In genomic region chr8:79392649-79393048, GRCm38 (mm10) we compare ENCODE assay signal across 19 mouse cellular contexts. TPM values are rescaled to one million over a fixed set of nuclear protein-coding genes. Genes with fewer than 3 reads are reported as not detected.
DNase-seq lines count a peak whose midpoint lies in the region; ATAC-seq and TF ChIP-seq lines count a peak whose summit lies in the region.
"Had no signal": no experiment of that assay in that cellular context is flagged by ENCODE, and none has a peak within 500 bp of the region (broad histone marks: within the 10 kb centered on the region; RNA-seq: fewer than 3 reads in every experiment).

No protein-coding gene starts in this region.

- DNase-seq in embryonic facial prominence, embryonic 10.5 days (ENCODE audit: low spot score), result no peak
- peak; percentile 15 for DNase-seq in CH12.LX (ENCODE audit: extremely low read depth)
- no peak for DNase-seq in cerebellum, adult 18-20 months
- DNase-seq in midbrain, postnatal 0 days (ENCODE audit: low spot score), result no peak
- DNase-seq: gastrocnemius, postnatal 36 days; lung, postnatal 10 days; right cerebral cortex, postnatal 25 days had no signal

- 0 out of 2 replicates have a peak overlapping the region, but pooled peaks have one; percentile 5 for H3K9ac ChIP-seq in embryonic facial prominence, embryonic 12.5 days
- no peak overlapping the region for H3K9ac ChIP-seq in intestine, postnatal 0 days (ENCODE audit: low read depth, low read length)
- H3K9ac ChIP-seq in intestine, embryonic 15.5 days, result no peak overlapping the region
- no peak overlapping the region for H3K9ac ChIP-seq in CH12.LX (ENCODE audit: insufficient read depth, low read depth)
- no peak overlapping the region for H3K9ac ChIP-seq in midbrain, postnatal 0 days (replicated peaks; ENCODE audit: low read length, poor library complexity, severe bottlenecking)
- H3K9ac ChIP-seq: heart, embryonic 12.5 days; neural tube, embryonic 13.5 days had no signal

- TF ChIP-seq EP300 in CH12.LX (IDR thresholded peaks at IDR 0.05; ENCODE audit: low read length), result no peak

- H3K27me3 ChIP-seq in embryonic facial prominence, embryonic 12.5 days, result no peaks in the 10 kb centered on the region
- H3K27me3 ChIP-seq in embryonic facial prominence, embryonic 10.5 days (replicated peaks; ENCODE audit: low read depth, poor library complexity, severe bottlenecking), result no peaks in the 10 kb centered on the region
- H3K27me3 ChIP-seq in intestine, postnatal 0 days (replicated peaks; ENCODE audit: control insufficient read depth, insufficient read depth, low read length), result no peaks in the 10 kb centered on the region
- no peaks in the 10 kb centered on the region for H3K27me3 ChIP-seq in intestine, embryonic 15.5 days (replicated peaks)
- no peaks in the 10 kb centered on the region for H3K27me3 ChIP-seq in CH12.LX (replicated peaks)
- no peaks in the 10 kb centered on the region for H3K27me3 ChIP-seq in midbrain, postnatal 0 days (ENCODE audit: insufficient read depth, low read length)
- H3K27me3 ChIP-seq: heart, embryonic 12.5 days; neural tube, embryonic 13.5 days; Patski had no signal

- no peak overlapping the region for H3K4me2 ChIP-seq in embryonic facial prominence, embryonic 12.5 days (replicated peaks)
- H3K4me2 ChIP-seq in intestine, postnatal 0 days (replicated peaks; ENCODE audit: low read depth), result peak overlapping the region; percentile 18; the same call in 1 of the 2 replicates
- H3K4me2 ChIP-seq in intestine, embryonic 15.5 days (replicated peaks), result no peak overlapping the region
- peak overlapping the region; percentile 81 for H3K4me2 ChIP-seq in CH12.LX (ENCODE audit: insufficient read depth, low read depth, poor library complexity, severe bottlenecking)
- H3K4me2 ChIP-seq in midbrain, postnatal 0 days (ENCODE audit: low read depth, low read length, poor library complexity, severe bottlenecking), result no peak overlapping the region
- H3K4me2 ChIP-seq: heart, embryonic 12.5 days; liver, embryonic 11.5 days; midbrain, embryonic 11.5 days; neural tube, embryonic 13.5 days had no signal

- TF ChIP-seq POLR2A in CH12.LX (IDR thresholded peaks at IDR 0.05; ENCODE audit: low read depth, low read length), result no peak

- no peak for TF ChIP-seq RAD21 in CH12.LX (IDR thresholded peaks at IDR 0.05; ENCODE audit: low read depth, low read length)

- TF ChIP-seq CTCF in intestine, postnatal 0 days (IDR thresholded peaks at IDR 0.05; ENCODE audit: low read depth), result no peak
- TF ChIP-seq CTCF in CH12.LX (conservative IDR thresholded peaks at IDR 0.05 in 1 of 2, IDR thresholded peaks at IDR 0.05 in 1 of 2; ENCODE audit: low read depth in 2 of 2, low read length in 2 of 2), result no peak
- TF ChIP-seq CTCF in midbrain, postnatal 0 days (IDR thresholded peaks at IDR 0.05), result no peak

- H3K4me1 ChIP-seq in embryonic facial prominence, embryonic 12.5 days, result peaks cover 38% of the 10 kb centered on the region
- H3K4me1 ChIP-seq in embryonic facial prominence, embryonic 10.5 days, result peaks cover 45% of the 10 kb centered on the region
- 0 out of 2 replicates have a peak, but pooled peaks cover 8% of the 10 kb centered on the region for H3K4me1 ChIP-seq in intestine, postnatal 0 days (replicated peaks; ENCODE audit: control insufficient read depth, insufficient read depth, low read length)
- H3K4me1 ChIP-seq in intestine, embryonic 15.5 days (replicated peaks), result peaks cover 20% of the 10 kb centered on the region; the same call in 1 of the 2 replicates
- peaks cover 0 to 5% of the 10 kb centered on the region in 2 experiments; a peak in 1 of 4 replicates for H3K4me1 ChIP-seq in CH12.LX (ENCODE audit: control insufficient read depth in 1 of 2, insufficient read depth in 2 of 2)
- peaks cover 10% of the 10 kb centered on the region; the same call in 1 of the 2 replicates for H3K4me1 ChIP-seq in midbrain, postnatal 0 days (ENCODE audit: insufficient read depth, low read length)

- in situ Hi-C loops in CH12.LX (cut with MboI; ENCODE audit: low pct_ligation_motif_present, low pct_unique_long_range_greater_than_20kb, low sequenced_read_pairs), result no loop called here

- no peak overlapping the region for H3K4me3 ChIP-seq in embryonic facial prominence, embryonic 12.5 days
- no peak overlapping the region for H3K4me3 ChIP-seq in embryonic facial prominence, embryonic 10.5 days
- H3K4me3 ChIP-seq in intestine, postnatal 0 days (ENCODE audit: low read depth, low read length), result no peak overlapping the region
- H3K4me3 ChIP-seq in intestine, embryonic 15.5 days (replicated peaks), result no peak overlapping the region
- peak overlapping the region in 1 of 3 experiments; percentile 32 for H3K4me3 ChIP-seq in CH12.LX (replicated peaks in 1 of 3; ENCODE audit: low read depth in 2 of 3, low read length in 2 of 3, poor library complexity in 1 of 3)
- H3K4me3 ChIP-seq in midbrain, postnatal 0 days (ENCODE audit: low read depth, low read length), result no peak overlapping the region
- H3K4me3 ChIP-seq: heart, embryonic 12.5 days; limb, embryonic 10.5 days; neural tube, embryonic 13.5 days had no signal

- H3K27ac ChIP-seq in embryonic facial prominence, embryonic 12.5 days, result no peak overlapping the region
- H3K27ac ChIP-seq in embryonic facial prominence, embryonic 10.5 days (replicated peaks), result no peak overlapping the region
- no peak overlapping the region for H3K27ac ChIP-seq in intestine, postnatal 0 days (ENCODE audit: low read depth, low read length)
- no peak overlapping the region for H3K27ac ChIP-seq in intestine, embryonic 15.5 days
- H3K27ac ChIP-seq in CH12.LX (ENCODE audit: insufficient read depth, low read depth), result no peak overlapping the region
- H3K27ac ChIP-seq in midbrain, postnatal 0 days (ENCODE audit: low read depth, low read length), result no peak overlapping the region
- H3K27ac ChIP-seq: limb, embryonic 10.5 days; neural tube, embryonic 13.5 days had no signal

- 67% methylated on average over 6 of the region's 6 CpGs for whole genome bisulfite sequencing in embryonic facial prominence, embryonic 12.5 days
- 73% methylated on average over 6 of the region's 6 CpGs for WGBS in embryonic facial prominence, embryonic 10.5 days
- 36% methylated on average over 6 of the region's 6 CpGs for WGBS in intestine, postnatal 0 days
- 65% methylated on average over 6 of the region's 6 CpGs for WGBS in intestine, embryonic 15.5 days
- WGBS in midbrain, postnatal 0 days, result 21% methylated on average over 6 of the region's 6 CpGs

- no peaks in the 10 kb centered on the region for H3K79me2 ChIP-seq in CH12.LX (replicated peaks; ENCODE audit: control insufficient read depth, extremely low read depth, insufficient read depth, poor library complexity, severe bottlenecking)

- H3K36me3 ChIP-seq in embryonic facial prominence, embryonic 12.5 days, result peaks cover 6% of the 10 kb centered on the region
- H3K36me3 ChIP-seq in embryonic facial prominence, embryonic 10.5 days (replicated peaks), result peaks cover 34% of the 10 kb centered on the region
- peaks cover 6% of the 10 kb centered on the region; the same call in 1 of the 2 replicates for H3K36me3 ChIP-seq in intestine, postnatal 0 days (ENCODE audit: control insufficient read depth, insufficient read depth)
- no peaks in the 10 kb centered on the region for H3K36me3 ChIP-seq in intestine, embryonic 15.5 days
- H3K36me3 ChIP-seq in CH12.LX (replicated peaks in 1 of 2; ENCODE audit: control insufficient read depth in 1 of 2, insufficient read depth in 1 of 2, low read length in 1 of 2), result no peaks in the 10 kb centered on the region
- peaks cover 3% of the 10 kb centered on the region for H3K36me3 ChIP-seq in midbrain, postnatal 0 days (ENCODE audit: insufficient read depth, low read length)

- dilution Hi-C loops in CH12.LX (cut with MboI; ENCODE audit: extremely low pct_ligation_motif_present, extremely low pct_unique_long_range_greater_than_20kb, low sequenced_read_pairs), result no loop called here

- ATAC-seq in embryonic facial prominence, embryonic 12.5 days (ENCODE audit: insufficient number of reproducible peaks, insufficient read depth, low FRiP score, low TSS enrichment), result no peak
- no peak for ATAC-seq in intestine, postnatal 0 days
- ATAC-seq in intestine, embryonic 15.5 days, result no peak
- ATAC-seq in megakaryocyte, adult 5-6 weeks (ENCODE audit: poor library complexity, severe bottlenecking), result peak; percentile 46
- no peak for ATAC-seq in midbrain, postnatal 0 days (ENCODE audit: low FRiP score)
- ATAC-seq: activated CD4-positive, CD25-positive, alpha-beta regulatory T cell, adult 4 months; inflammation-experienced regulatory T-cells, adult 6 months; Patski had no signal

- no peaks in the 10 kb centered on the region for H3K9me3 ChIP-seq in embryonic facial prominence, embryonic 12.5 days
- H3K9me3 ChIP-seq in embryonic facial prominence, embryonic 10.5 days, result no peaks in the 10 kb centered on the region
- H3K9me3 ChIP-seq in intestine, postnatal 0 days (ENCODE audit: control insufficient read depth), result no peaks in the 10 kb centered on the region
- no peaks in the 10 kb centered on the region for H3K9me3 ChIP-seq in intestine, embryonic 15.5 days
- H3K9me3 ChIP-seq in CH12.LX (replicated peaks; ENCODE audit: low read length), result no peaks in the 10 kb centered on the region
- H3K9me3 ChIP-seq in midbrain, postnatal 0 days (ENCODE audit: low read length), result no peaks in the 10 kb centered on the region
- H3K9me3 ChIP-seq: heart, embryonic 12.5 days; limb, embryonic 10.5 days; neural tube, embryonic 13.5 days had no signal

TF ChIP-seq in CH12.LX, 34 proteins besides CTCF, POLR2A, EP300 and RAD21:
- TF ChIP-seq NELFE (IDR thresholded peaks at IDR 0.05; ENCODE audit: low read depth, low read length) (no peak), SIN3A (IDR thresholded peaks at IDR 0.05; ENCODE audit: low read length) (0 out of 2 replicates have a peak, but pooled peaks have one; percentile 37), BHLHE40 (IDR thresholded peaks at IDR 0.05; ENCODE audit: low read depth, low read length) (0 out of 2 replicates have a peak, but pooled peaks have one; percentile 9), UBTF (IDR thresholded peaks at IDR 0.05; ENCODE audit: low read depth, low read length) (no peak)

RNA-seq across cellular contexts. Expression of gene Smad1, which starts 6.7 kb away (rescaled TPM):
- polyA plus RNA-seq in embryonic facial prominence, embryonic 12.5 days (2016; fragmentation: Nextera tagmentation; extraction: Ambion mirVana), result 57.5 and 64.8 TPM in 2 replicates
- 41.5 and 42.8 TPM in 2 replicates for polyA plus RNA-seq in embryonic facial prominence, embryonic 10.5 days (2016; fragmentation: Nextera tagmentation; extraction: Ambion mirVana)
- 27.3 and 27.4 TPM in 2 replicates for polyA plus RNA-seq in intestine, postnatal 0 days (2015; fragmentation: Nextera tagmentation; extraction: Ambion mirVana)
- polyA plus RNA-seq in intestine, embryonic 15.5 days (2015; fragmentation: Nextera tagmentation; extraction: Ambion mirVana), result 37.6 and 39.9 TPM in 2 replicates
- total RNA-seq in CH12.LX (2012; rRNA removed), result not detected in 2 replicates
- not detected in 2 replicates for total RNA-seq in CH12.LX (2014; rRNA removed)
- not detected in 2 replicates for polyA plus RNA-seq in CH12.LX (2012; ENCODE audit: insufficient read length, low read depth)
- 14.3 and 17.1 TPM in 2 replicates for total RNA-seq in megakaryocyte, adult 5-6 weeks (2015)
- 14.1 and 21.6 TPM in 2 replicates for total RNA-seq in megakaryocyte, adult 5-6 weeks (2017)
- 75.6 and 78.8 TPM in 2 replicates for total RNA-seq in midbrain, postnatal 0 days (2014; rRNA removed)
- polyA plus RNA-seq in midbrain, postnatal 0 days (2015; fragmentation: Nextera tagmentation; extraction: Ambion mirVana), result 49.1 and 52.5 TPM in 2 replicates

Comparison
In these comparisons a context has a peak if more than half of its experiments do, and no peak if none do; other contexts are left out.
1. H3K4me2 ChIP-seq: peak in intestine, postnatal 0 days (single experiment) and CH12.LX (single experiment); none in embryonic facial prominence, embryonic 12.5 days (single experiment), intestine, embryonic 15.5 days (single experiment) and midbrain, postnatal 0 days (single experiment).
2. RNA of gene Smad1, which starts 6.7 kb away (polyA plus RNA-seq): 57.5 to 64.8 TPM in embryonic facial prominence, embryonic 12.5 days, 49.1 to 52.5 TPM in midbrain, postnatal 0 days, 41.5 to 42.8 TPM in embryonic facial prominence, embryonic 10.5 days, 37.6 to 39.9 TPM in intestine, embryonic 15.5 days and 27.3 to 27.4 TPM in intestine, postnatal 0 days; not detected in CH12.LX; every median in the first group is over 10 times any median in the second.